Mouse (Mus musculus) hindbrain, embryonic 13.5 days (tissue): ENCODE data around the gene Otud7b. TPM values are rescaled to one million over a fixed set of nuclear protein-coding genes. Genes with fewer than 3 reads are reported as not detected.
A peak's percentile ranks its signal among the peaks of the same experiment; 100 is the strongest.
"Not testable (repeated sequence)": the region's sequence is repeated elsewhere in the genome, so short reads cannot be mapped to it uniquely, and the experiment has no call there.

Source experiments
- ATAC-seq: fragments of 200-750 bp; cut with Nextera tagmentation; 2 replicates; pipeline ENCODE4 v1.8.0; 2017; ENCODE audit warnings: moderate TSS enrichment; ENCODE audit not compliant: low FRiP score
- H3K27ac ChIP-seq: fragments of 300-500 bp; sonication (generic); 2 replicates; pipeline ENCODE4 v1.5.1; 2015; ENCODE audit warnings: inconsistent platforms, mild to moderate bottlenecking, moderate library complexity
- H3K27me3 ChIP-seq: fragments of 300-500 bp; sonication (generic); 2 replicates; pipeline ENCODE4 v1.6.1; 2015; ENCODE audit warnings: mild to moderate bottlenecking, inconsistent platforms
- H3K36me3 ChIP-seq: fragments of 300-500 bp; sonication (generic); 2 replicates; pipeline ENCODE4 v1.6.1; 2015; ENCODE audit warnings: mild to moderate bottlenecking, inconsistent platforms
- H3K4me1 ChIP-seq: fragments of 300-500 bp; sonication (generic); replicated peaks from 2 replicates; pipeline ENCODE4 v1.6.1; 2015; ENCODE audit warnings: inconsistent platforms
- H3K4me2 ChIP-seq: fragments of 300-500 bp; sonication (generic); 2 replicates; pipeline ENCODE4 v1.6.1; 2015; ENCODE audit warnings: inconsistent platforms, mild to moderate bottlenecking, moderate library complexity
- H3K4me3 ChIP-seq: fragments of 300-500 bp; sonication (generic); 2 replicates; pipeline ENCODE4 v1.5.1; 2015; ENCODE audit warnings: mild to moderate bottlenecking, inconsistent platforms
- H3K9ac ChIP-seq: fragments of 300-500 bp; sonication (generic); 2 replicates; pipeline ENCODE4 v1.6.1; 2015; ENCODE audit warnings: mild to moderate bottlenecking, inconsistent platforms
- H3K9me3 ChIP-seq: fragments of 300-500 bp; sonication (generic); 2 replicates; pipeline ENCODE4 v1.6.1; 2016; ENCODE audit warnings: inconsistent platforms
- WGBS: fragments of 180-500 bp; shearing (Covaris S2); methylation state at CpG from one replicate; pipeline ENCODE4 v1.1.7; 2015; 5-methylcytosine and 5-hydroxymethylcytosine counted together
- polyA plus RNA-seq: library from polyadenylated mRNA; unstranded; fragments of >200 nt; fragmentation: Nextera tagmentation; extraction: Ambion mirVana; gene quantifications from 2 replicates; pipeline ENCODE4 v1.2.1, GENCODE M21; 2015

Gene Otud7b
- polyA plus RNA-seq, 1 experiment from 2014 or later = 13.6 TPM

GRCm38 (mm10) chr3:96174042-96174441 lies 69.7 kb downstream of the Otud7b start:
- peak overlapping the region; percentile 27; the same call in 1 of the 2 replicates for H3K4me2 ChIP-seq
- H3K27ac ChIP-seq, H3K27me3 ChIP-seq, H3K4me3 ChIP-seq, H3K9ac ChIP-seq, H3K9me3 ChIP-seq, ATAC-seq: not testable (repeated sequence)
- H3K36me3 ChIP-seq = peaks cover 44% of the 10 kb centered on the region
- 88% methylated on average over 4 of the region's 4 CpGs for WGBS
- H3K4me1 ChIP-seq = peaks cover 42% of the 10 kb centered on the region

GRCm38 (mm10) chr3:96175251-96175650 lies 70.9 kb downstream of the Otud7b start:
- WGBS = 96% methylated on average over 6 of the region's 6 CpGs
- peaks cover 44% of the 10 kb centered on the region for H3K4me1 ChIP-seq

GRCm38 (mm10) chr3:96178427-96178826 lies 74.1 kb downstream of the Otud7b start:
- H3K4me2 ChIP-seq = no peak overlapping the region
- 93% methylated on average over 4 of the region's 4 CpGs for WGBS
- H3K27ac ChIP-seq = no peak overlapping the region
- H3K36me3 ChIP-seq = peaks cover 48% of the 10 kb centered on the region
- no peaks in the 10 kb centered on the region for H3K27me3 ChIP-seq
- H3K9me3 ChIP-seq = no peaks in the 10 kb centered on the region
- H3K9ac ChIP-seq = no peak overlapping the region
- H3K4me3 ChIP-seq = no peak overlapping the region
- ATAC-seq = no peak
- H3K4me1 ChIP-seq = peaks cover 48% of the 10 kb centered on the region

More at GRCm38 (mm10) chr3:96175251-96175650, 70.9 kb downstream of the Otud7b start:
- Histone ChIP-seq H3K27me3 (no peaks in the 10 kb centered on the region), H3K9me3 (no peaks in the 10 kb centered on the region), H3K27ac (no peak overlapping the region), H3K9ac (no peak overlapping the region), H3K4me2 (no peak overlapping the region), H3K4me3 (no peak overlapping the region), H3K36me3 (peaks cover 48% of the 10 kb centered on the region)
- ATAC-seq = no peak

- Histone ChIP-seq H3K4me1 (peaks cover 48% of the 10 kb centered on the region), H3K27me3 (no peaks in the 10 kb centered on the region), H3K9ac (no peak overlapping the region), H3K36me3 (peaks cover 47% of the 10 kb centered on the region), H3K27ac (no peak overlapping the region), H3K4me2 (no peak overlapping the region), H3K9me3 (no peaks in the 10 kb centered on the region), H3K4me3 (no peak overlapping the region)
- WGBS = 84% methylated on average over 2 of the region's 2 CpGs
- ATAC-seq = no peak
These were observed 74.6 kb downstream of the Otud7b start for GRCm38 (mm10) chr3:96178902-96179301.

DNA sequence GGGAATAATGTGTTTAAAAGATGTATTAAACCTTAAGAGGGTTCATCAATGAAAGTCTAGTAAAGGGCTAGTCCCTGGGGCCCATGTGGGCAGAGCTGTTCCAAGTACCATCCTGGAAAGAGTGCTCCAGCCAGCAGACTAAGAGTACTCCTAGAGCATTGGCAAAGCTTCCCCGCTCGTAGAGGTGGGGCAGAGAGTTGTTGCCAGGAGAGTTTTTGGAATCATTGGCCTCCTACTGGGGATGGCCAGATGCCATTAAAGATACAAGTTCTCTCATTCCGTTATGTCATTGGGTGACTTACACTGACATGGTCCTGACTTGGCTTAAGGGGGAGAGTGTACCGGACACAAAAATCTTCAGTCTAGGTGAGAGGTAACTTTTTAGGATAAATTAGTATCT lies 75.2 kb downstream of the Otud7b start:
- Histone ChIP-seq H3K36me3 (peaks cover 41% of the 10 kb centered on the region), H3K9me3 (no peaks in the 10 kb centered on the region), H3K27ac (no peak overlapping the region), H3K4me1 (peaks cover 45% of the 10 kb centered on the region), H3K9ac (no peak overlapping the region), H3K27me3 (no peaks in the 10 kb centered on the region), H3K4me2 (no peak overlapping the region), H3K4me3 (no peak overlapping the region)
- no peak for ATAC-seq
- WGBS = 54% methylated on average over 4 of the region's 4 CpGs

DNA sequence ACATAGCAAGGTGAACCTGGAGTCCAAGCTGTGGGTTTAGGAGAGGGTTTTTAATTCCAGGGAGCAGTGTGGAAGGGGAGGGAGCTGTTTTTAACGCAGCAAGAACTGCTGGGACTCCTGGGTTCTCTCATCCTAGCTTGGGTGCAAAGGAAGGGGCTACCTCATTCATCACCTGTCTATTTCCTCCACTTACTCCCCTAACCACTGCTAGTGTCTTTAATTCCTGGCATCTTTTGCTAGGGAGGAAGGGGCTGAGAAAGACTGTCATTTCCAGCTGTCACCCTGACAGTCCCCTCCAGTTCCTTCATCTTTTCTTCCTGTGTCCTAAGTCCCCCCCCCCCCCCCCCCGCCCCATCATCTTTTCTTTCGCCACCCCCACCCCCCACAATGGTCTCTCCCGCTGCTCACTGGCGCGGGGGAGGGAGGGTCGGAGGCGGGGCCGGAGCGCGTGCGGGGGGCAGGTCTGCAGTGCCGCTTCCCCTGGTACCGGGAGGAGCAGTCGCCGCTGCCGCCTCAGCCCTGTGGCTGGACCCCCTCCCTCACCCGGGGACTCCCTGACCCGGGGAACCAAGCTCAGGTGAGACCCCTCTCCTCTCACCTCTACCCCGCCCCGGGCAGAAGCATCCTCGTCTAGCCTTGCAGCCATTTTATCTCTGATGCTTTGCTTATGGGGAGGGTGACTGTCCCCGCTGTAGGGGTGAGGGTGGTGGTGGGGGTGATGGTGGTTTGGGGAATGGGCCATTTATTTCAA lies 76.6 kb downstream of the Otud7b start, which contains the start of gene Sv2a:
Sv2a (plus strand) TSS at position 425 of the 751 bp plus-strand sequence.
- ATAC-seq = peak; percentile 68
- H3K36me3 ChIP-seq = peaks cover 39% of the 10 kb centered on the region
- WGBS = 2% methylated on average over 12 of the region's 23 CpGs

DNA sequence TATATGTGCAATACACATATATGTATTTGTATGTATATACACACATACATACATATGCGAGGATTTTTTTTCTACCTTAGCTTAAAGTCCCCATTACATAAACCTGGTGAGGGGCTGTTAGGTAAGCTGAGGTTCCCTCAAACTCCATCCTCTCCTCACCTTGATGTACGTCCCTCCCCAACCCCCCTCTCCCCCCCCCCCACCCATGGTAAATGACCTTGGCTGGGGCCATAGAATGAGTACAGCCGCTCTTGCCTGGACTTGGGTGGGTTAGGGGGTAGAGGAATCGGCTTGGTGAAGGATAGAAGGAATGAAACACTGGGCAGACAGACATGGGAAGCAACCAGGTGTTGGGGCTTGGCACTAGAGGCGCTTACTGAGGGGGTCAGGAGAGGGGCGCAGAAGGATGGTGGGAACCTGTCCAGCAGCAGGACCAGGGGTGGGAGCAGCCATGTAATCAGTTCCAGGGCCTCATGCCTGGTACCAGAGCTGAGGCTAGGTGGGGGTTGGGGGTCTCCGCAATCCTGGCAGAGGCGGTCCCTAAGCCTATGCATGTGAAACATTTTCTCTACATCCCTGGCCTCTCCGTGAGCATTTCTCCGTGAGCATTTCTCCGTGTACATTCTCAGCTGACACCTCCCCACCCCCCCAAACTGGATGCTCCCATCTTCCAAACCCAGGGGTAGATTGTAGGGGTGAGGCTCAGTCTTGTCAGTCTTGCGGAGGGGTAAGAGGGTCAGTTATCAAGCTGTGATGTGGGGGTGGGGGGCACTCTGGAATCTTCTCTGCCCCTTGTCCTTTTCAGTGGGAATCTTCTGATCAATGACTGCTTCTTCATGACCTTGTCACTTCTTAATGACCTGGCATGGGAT lies 77.4 kb downstream of the Otud7b start:
- peak overlapping the region; percentile 86 for H3K9ac ChIP-seq
- no peaks in the 10 kb centered on the region for H3K27me3 ChIP-seq
- peaks cover 35% of the 10 kb centered on the region for H3K36me3 ChIP-seq
- peak; percentile 52 for ATAC-seq
- H3K4me1 ChIP-seq = peaks cover 53% of the 10 kb centered on the region
- 39% methylated on average over 12 of the region's 12 CpGs for whole genome bisulfite sequencing
- H3K4me2 ChIP-seq = peak overlapping the region; percentile 79
- H3K4me3 ChIP-seq = peak overlapping the region; percentile 66
- H3K9me3 ChIP-seq = no peaks in the 10 kb centered on the region
- peak overlapping the region; percentile 90 for H3K27ac ChIP-seq

More for the DNA sequence above, 76.6 kb downstream of the Otud7b start, which contains the start of gene Sv2a:
- peak within 1 kb of the TSS; percentile 86 for H3K9ac ChIP-seq
- peak within 1 kb of the TSS; percentile 66 for H3K4me3 ChIP-seq
- no peaks in the 10 kb centered on the region for H3K9me3 ChIP-seq
- H3K4me1 ChIP-seq = peaks cover 47% of the 10 kb centered on the region
- H3K4me2 ChIP-seq = peak within 1 kb of the TSS; percentile 79
- H3K27me3 ChIP-seq = no peaks in the 10 kb centered on the region
- H3K27ac ChIP-seq = peak within 1 kb of the TSS; percentile 90

GRCm38 (mm10) chr3:96182382-96182776 lies 78.1 kb downstream of the Otud7b start:
- ATAC-seq = no peak
- peak overlapping the region; percentile 66 for H3K4me3 ChIP-seq
- H3K9ac ChIP-seq = peak overlapping the region; percentile 86
- WGBS = 26% methylated on average over 4 of the region's 4 CpGs
- H3K4me2 ChIP-seq = peak overlapping the region; percentile 79
- H3K4me1 ChIP-seq = peaks cover 54% of the 10 kb centered on the region
- H3K9me3 ChIP-seq = no peaks in the 10 kb centered on the region
- peaks cover 39% of the 10 kb centered on the region for H3K36me3 ChIP-seq
- H3K27ac ChIP-seq = peak overlapping the region; percentile 90
- no peaks in the 10 kb centered on the region for H3K27me3 ChIP-seq

DNA sequence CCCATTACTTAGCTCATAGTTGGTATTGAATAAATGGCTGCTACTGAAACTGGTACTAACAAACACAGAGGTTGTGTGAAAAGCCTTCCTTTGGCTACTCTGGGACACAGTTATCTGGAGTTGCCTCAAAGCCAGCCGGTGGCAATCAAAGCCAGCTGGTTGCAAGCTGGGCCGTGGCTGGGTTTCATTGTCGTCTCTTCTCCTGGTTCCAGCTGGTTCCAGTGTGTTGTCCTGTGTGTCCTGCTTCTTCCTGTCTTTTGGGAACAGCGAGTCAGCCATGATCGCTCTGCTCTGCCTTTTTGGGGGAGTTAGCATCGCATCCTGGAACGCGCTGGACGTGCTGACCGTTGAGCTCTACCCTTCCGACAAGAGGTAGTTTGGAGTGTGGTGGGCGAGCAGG lies 88.7 kb downstream of the Otud7b start:
- H3K9me3 ChIP-seq = no peaks in the 10 kb centered on the region
- peaks cover 75% of the 10 kb centered on the region for H3K36me3 ChIP-seq
- no peak overlapping the region for H3K4me3 ChIP-seq
- no peaks in the 10 kb centered on the region for H3K27me3 ChIP-seq
- H3K4me2 ChIP-seq = no peak overlapping the region
- H3K9ac ChIP-seq = no peak overlapping the region
- no peak overlapping the region for H3K27ac ChIP-seq
- peaks cover 12% of the 10 kb centered on the region for H3K4me1 ChIP-seq
- ATAC-seq = no peak
- WGBS = 68% methylated on average over 12 of the region's 12 CpGs

DNA sequence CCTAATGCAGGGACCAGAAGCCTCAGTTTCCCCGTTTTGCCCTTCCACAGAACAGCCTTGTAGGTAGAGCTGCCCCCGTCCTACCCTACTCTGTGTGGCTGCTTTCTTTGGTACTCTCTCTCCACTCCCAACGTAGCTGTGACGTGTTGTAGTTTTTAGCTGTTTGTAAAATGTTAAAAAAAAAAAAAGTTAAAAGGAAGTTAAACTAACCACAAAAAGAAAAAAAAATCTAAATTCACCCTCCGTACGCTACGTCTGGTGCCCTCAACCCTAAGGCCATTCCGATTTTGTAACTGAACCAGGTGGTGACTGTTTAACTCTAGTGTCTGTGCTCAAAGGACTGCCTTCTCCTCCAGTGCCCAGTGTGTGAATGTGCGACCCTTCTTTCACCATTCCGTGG lies 90.6 kb downstream of the Otud7b start:
- H3K4me3 ChIP-seq = no peak overlapping the region
- ATAC-seq = no peak
- 87% methylated on average over 10 of the region's 10 CpGs for WGBS
- no peak overlapping the region for H3K4me2 ChIP-seq
- no peak overlapping the region for H3K27ac ChIP-seq
- H3K9ac ChIP-seq = no peak overlapping the region
- H3K27me3 ChIP-seq = 0 out of 2 replicates have a peak, but pooled peaks cover 4% of the 10 kb centered on the region
- H3K4me1 ChIP-seq = peaks cover 16% of the 10 kb centered on the region
- H3K36me3 ChIP-seq = peaks cover 56% of the 10 kb centered on the region
- H3K9me3 ChIP-seq = no peaks in the 10 kb centered on the region

DNA sequence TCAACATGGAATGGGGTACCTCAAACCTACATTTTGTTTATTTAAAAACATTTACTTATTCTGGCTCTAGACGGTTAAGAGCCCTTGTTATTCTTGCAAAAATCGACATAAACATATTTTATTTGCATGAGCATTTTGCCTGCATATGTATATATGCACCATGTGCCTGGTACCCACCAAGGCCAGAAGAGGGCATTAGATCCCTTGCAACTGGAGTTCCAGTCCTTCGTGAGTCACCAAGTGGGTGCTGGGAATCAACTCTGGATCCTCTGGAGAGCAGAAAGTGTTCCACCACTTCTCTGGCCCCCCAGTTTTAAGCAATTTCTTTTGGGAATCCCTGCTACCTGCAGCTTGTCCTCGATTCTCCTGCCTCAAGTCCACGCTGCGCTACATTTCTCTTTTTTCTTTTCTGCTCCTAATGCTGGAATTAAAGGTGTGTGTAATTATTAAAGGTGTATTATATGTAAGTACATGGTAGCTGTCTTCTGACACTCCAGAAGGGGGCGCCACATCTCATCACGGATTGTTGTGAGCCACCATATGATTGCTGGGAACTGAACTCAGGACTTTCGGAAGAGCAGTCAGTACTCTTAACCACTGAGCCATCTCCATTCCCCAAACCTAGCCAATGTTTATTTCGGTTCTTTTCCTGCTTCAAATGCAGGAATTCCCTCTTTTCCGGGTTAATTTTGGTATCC lies 91.4 kb downstream of the Otud7b start:
- Histone ChIP-seq H3K27ac (peak overlapping the region; percentile 98; the same call in 1 of the 2 replicates), H3K27me3 (0 out of 2 replicates have a peak, but pooled peaks cover 4% of the 10 kb centered on the region), H3K4me2 (peak overlapping the region; percentile 98), H3K9me3 (no peaks in the 10 kb centered on the region), H3K4me3 (no peak overlapping the region), H3K9ac (no peak overlapping the region), H3K36me3 (peaks cover 48% of the 10 kb centered on the region), H3K4me1 (peaks cover 16% of the 10 kb centered on the region)
- ATAC-seq = no peak
- 92% methylated on average over 11 of the region's 11 CpGs for WGBS
